Mouse (Mus musculus): ENCODE results near the gene Tmx2.
"Not testable (repeated sequence)": the region's sequence is repeated elsewhere in the genome, so short reads cannot be mapped to it uniquely, and the experiment has no call there.

The Tmx2 gene

DNA sequence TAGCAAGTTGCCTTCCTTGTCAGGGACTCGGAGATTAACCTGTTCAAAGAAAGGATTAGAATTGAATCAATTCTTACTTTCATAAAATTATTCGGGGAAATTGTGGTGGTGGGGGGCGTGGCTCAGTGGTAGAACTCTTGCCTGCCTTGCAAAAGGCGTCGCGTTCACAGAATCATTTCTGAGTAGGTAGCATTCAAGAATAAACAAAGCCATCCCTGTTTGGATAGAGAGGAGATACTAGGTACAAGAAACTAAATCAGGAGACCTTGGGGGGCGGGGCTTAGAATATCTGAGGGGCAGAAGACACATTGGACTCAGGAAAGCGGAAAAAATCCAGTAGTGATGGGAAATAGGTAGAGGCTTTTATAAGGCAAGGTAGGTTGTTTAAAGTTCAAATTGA is at the start of gene Tmx2:
Tmx2 (minus strand) TSS at position 125 of the 400 bp plus-strand sequence.
- DNase-seq (ENCODE audit: low read depth, low spot score), result no peak

- not testable (repeated sequence) for DNase-seq (ENCODE audit: low read depth, low spot score)
Observed at GRCm38 (mm10) chr2:84728191-84728590, 49.3 kb upstream of the Tmx2 start.

DNA sequence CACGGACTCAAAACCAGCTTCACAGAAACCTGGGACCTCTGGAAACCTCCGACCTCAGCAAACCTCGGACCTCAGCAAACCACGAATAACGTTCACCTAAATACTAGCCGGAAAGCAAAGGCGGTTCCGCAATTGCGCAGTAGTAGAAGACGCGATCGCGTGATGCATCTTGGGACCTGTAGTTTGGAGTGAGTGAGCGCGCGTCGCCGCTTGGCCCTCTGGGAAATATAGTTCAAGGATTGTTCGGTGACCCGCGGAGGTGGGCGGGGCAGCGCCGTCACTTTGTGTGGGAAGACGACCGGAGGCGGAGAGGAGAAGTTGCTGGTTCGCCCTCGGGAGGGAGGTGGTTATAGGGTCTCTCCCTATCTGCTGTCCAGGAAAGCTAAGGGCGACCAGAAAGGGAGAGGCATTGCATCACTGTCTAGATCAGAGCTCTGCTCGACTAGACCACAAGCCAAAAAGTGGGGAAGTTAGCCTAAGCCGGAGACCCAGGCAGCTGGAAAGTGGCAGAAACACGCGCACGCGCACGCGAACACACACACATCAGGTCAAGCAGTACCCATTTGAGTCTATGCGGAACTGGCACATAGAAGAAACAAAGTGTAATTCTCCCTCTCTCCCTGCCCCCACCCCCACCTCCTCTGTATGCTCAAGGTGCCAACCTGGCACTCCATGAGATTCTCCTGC is 48.4 kb upstream of the Tmx2 start, which contains the start of gene Clp1:
Clp1 (minus strand) TSS at position 179 of the 687 bp plus-strand sequence.
- peak; percentile 97 for DNase-seq (ENCODE audit: low read depth, low spot score)

DNA sequence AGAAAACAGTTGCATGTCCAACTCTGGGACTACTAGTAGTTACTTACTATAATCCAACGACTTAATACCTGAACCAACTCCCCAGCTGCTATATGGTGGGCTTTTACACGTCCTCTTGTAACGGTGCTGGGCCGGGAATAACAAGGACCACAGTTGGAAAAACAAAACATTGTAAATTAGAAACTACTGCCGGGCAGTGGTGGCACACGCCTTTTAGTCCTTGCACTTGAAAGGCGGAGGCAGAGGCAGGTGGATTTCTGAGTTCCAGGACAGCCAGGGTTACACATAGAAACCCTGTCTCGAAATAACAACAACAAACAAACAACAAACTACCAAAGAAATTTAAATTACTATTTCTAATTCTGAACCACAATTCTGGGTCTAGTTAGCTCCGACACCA is 47.8 kb upstream of the Tmx2 start:
- no peak for DNase-seq (ENCODE audit: low read depth, low spot score)

GRCm38 (mm10) chr2:84725770-84726169 is 46.8 kb upstream of the Tmx2 start:
- no peak for DNase-seq (ENCODE audit: low read depth, low spot score)

DNA sequence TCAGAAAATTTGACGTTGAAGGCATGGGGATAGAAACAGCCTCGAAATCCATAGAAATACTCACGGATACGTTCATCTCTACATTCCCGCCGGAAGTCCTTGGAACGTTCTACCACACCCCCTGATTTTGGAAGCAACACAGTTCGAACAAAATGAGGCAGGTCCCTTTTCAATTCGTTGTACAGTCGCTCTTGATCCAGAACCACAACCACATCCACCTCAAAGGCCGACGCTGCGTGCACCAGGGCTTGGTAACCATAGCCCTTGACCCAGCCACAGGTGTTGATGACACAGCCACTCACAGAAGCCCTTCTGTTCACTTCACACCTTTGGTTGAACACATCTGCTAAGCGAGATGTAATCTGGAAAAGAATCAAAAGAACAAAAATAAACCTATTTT is 44.9 kb upstream of the Tmx2 start:
- no peak for DNase-seq (ENCODE audit: low read depth, low spot score)

DNA sequence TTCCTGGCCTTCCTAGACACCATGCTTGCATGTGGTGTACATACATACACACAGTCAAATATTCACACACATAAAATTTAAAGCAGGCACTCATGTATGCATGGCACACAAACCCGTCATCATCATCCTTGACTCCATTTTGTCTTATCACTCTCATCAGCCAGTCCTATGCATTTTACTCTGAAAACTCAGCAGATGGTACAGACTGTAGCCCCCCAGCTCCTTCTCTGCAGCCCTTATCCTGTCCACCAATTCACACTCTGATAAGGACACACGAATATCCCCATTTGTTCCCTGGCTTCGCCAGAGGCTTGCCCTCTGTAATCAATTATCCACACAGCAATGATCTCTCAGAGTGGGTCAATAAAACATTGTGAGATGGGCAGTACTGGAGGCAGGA is 42.2 kb upstream of the Tmx2 start:
- no peak for DNase-seq (ENCODE audit: low read depth, low spot score)

- DNase-seq (ENCODE audit: low read depth, low spot score), result no peak
Observed at GRCm38 (mm10) chr2:84720718-84721117, 41.8 kb upstream of the Tmx2 start.

GRCm38 (mm10) chr2:84717357-84717756 is 38.4 kb upstream of the Tmx2 start:
- no peak for DNase-seq (ENCODE audit: low read depth, low spot score)

GRCm38 (mm10) chr2:84716423-84717355 is 37.7 kb upstream of the Tmx2 start:
- DNase-seq (ENCODE audit: low read depth, low spot score), result no peak

GRCm38 (mm10) chr2:84715562-84716361 is 36.8 kb upstream of the Tmx2 start:
- DNase-seq (ENCODE audit: low read depth, low spot score), result peak; percentile 82

DNA sequence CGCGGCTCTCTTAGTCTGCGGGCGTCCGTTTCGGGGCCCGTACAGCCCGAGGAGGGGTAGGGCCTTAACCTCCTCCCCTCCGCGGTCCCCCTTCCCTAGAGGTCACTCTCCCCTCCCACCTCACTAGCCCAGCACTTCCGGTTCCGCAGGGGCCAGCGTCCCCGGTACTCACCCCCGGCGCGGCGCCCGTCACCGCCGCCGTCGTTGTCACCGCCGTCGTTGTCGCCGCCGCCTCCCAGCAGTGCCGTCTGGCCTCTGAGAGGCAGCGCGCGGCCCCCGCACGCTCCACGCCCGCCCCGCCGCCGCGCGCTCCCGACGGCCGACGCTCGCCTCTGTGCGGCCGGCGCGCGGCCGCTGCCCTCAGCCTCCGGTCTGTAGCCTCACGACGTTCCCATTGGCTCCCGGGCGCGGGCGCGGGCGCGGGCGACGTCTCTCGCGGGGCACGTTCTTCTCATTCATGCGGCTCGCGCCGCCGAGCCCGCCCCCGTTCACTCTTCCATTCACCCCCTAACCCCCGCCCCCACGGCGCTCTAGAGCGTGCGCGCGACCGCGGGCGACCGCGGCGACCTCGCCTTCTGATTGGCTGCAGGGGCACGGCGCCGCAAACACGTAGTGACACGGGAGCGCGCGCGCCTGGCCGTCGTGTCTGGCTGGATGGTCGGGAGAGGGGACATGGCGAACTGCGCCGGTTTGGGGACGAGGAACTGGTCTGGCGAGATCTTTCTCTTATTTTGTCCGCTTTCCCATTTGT is 36.0 kb upstream of the Tmx2 start, which contains the start of gene Zdhhc5:
Zdhhc5 (minus strand) TSS at position 370 of the 751 bp plus-strand sequence.
- DNase-seq (ENCODE audit: low read depth, low spot score), result peak; percentile 99

GRCm38 (mm10) chr2:84714422-84714810 is 35.5 kb upstream of the Tmx2 start:
- no peak for DNase-seq (ENCODE audit: low read depth, low spot score)

GRCm38 (mm10) chr2:84711898-84712297 is 33.0 kb upstream of the Tmx2 start:
- no peak for DNase-seq (ENCODE audit: low read depth, low spot score)

GRCm38 (mm10) chr2:84707523-84707922 is 28.6 kb upstream of the Tmx2 start:
- no peak for DNase-seq (ENCODE audit: low read depth, low spot score)

GRCm38 (mm10) chr2:84705295-84705694 is 26.4 kb upstream of the Tmx2 start:
- no peak for DNase-seq (ENCODE audit: low read depth, low spot score)

DNA sequence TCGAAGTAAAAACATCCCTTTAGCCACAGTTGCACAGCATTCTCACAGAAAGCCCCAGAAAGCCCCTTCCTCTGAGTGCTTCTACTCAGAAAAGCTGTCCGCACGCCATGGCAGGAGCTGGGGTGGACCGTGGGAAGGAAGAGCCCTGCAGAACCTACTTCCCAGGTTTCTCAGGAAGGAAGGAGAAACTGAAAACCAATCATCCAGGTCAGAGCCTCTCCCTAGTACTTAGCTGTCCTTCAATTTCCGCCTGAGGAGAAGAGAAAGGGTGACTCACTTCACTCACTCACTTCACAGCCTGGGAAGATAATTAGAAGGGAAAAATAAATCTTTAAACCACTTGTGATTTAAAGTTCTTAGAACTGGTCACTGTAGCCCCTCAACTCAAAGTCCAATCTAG is 25.4 kb upstream of the Tmx2 start:
- no peak for DNase-seq (ENCODE audit: low read depth, low spot score)

DNA sequence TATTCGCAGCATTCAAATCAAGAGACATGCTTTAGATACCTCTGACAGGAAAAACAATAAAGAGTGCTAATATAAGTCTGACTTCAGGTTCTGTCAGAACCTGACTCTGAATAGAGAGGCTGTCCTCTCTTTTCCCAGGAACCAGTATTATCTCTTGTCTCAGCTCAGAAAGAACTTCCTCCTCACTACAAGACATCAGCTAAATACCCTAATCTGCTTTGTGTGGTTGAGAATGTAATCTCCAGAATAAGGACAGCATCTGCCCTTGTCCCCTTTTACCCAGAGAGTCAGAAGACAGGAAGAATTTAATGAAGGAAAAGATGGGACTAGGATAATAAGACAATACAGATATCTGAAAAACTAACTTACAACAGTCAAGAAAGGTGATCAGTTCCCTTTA is 24.6 kb upstream of the Tmx2 start:
- DNase-seq (ENCODE audit: low read depth, low spot score), result no peak

- no peak for DNase-seq (ENCODE audit: low read depth, low spot score)
Observed at GRCm38 (mm10) chr2:84695007-84695695, 16.2 kb upstream of the Tmx2 start.

DNA sequence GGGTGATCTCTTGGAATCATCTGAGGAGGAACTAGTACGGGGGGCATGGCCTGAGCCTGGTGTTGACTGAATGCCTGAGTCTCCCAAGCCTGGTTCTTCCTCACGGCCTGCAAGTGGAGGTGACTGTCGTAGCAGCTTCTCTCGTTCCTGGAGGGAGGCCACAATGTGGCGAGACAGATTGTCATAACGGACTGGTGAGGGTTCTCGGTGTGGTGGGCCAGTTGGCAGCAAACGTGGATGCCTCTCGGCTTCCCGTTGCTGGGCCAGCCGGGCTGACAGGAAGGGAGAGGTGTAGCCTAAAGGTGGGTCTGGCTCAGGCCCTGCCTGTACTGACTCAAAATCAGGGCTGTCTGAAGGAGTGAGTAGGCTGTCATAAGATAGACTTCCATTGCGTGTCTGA is 11.1 kb upstream of the Tmx2 start:
- no peak for DNase-seq (ENCODE audit: low read depth, low spot score)

Measured in embryo, embryonic 11.5 days (tissue).